Mouse (Mus musculus) small intestine, adult 2 months (tissue): Measurements from ENCODE around the gene Tuba1a.

Source experiments
- CTCF ChIP-seq: fragments of 200-500 bp; IDR thresholded peaks from 2 replicates; pipeline ENCODE4 v1.5.1; 2012; ENCODE audit warnings: low read depth, mild to moderate bottlenecking, control low read depth, inconsistent platforms, low read length, moderate library complexity, mixed read lengths; ENCODE audit not compliant: insufficient replicate concordance, insufficient read length; ENCODE audit errors: extremely low read depth
- POLR2A ChIP-seq: fragments of 200-500 bp; IDR thresholded peaks from 2 replicates; pipeline ENCODE4 v1.6.1; 2012; ENCODE audit warnings: low read depth, mild to moderate bottlenecking, control low read depth, inconsistent platforms, low read length, moderate library complexity

DNA sequence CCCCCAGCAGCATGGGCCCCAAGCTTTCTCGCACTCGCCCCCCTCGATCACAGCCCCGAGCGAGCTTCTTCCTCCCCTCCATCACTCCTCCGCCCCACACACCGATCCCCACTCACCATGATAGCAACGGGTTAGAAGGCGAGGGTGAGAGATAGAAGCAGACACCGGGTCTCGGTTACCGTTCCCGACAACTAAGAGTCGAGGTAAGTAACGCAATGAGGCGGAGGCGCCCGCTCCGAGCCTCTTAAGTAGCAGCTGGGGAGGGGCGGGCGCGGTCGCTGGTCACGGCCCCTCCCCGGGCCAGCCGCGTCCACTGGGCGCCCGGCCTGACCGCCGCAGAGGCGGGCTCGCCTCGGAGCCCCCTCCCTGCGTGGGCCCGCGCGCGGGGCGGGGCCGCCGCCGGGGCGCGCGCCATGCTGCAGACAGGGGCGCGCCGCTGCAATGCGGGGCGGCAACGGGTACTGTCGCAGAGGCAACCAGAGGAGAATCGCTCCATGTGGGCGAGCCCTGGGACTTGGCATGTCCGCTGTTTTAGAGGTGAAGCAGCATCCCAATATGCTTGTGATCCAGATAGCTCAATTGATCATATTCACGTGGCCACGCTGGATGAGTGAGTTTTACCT is 19.2 kb downstream of the Tuba1a start, which contains the start of gene Tuba1b:
- peak; percentile 83 for TF ChIP-seq POLR2A
- TF ChIP-seq CTCF: no peak
